Mouse (Mus musculus): ENCODE measurements around the gene Gba. TPM values are rescaled to one million over a fixed set of nuclear protein-coding genes. Genes with fewer than 3 reads are reported as not detected.

The Gba gene
- polyA plus RNA-seq, 1 experiment: 52.5 TPM

- no peaks in the 10 kb centered on the region for H3K79me2 ChIP-seq (ENCODE audit: control insufficient read depth, insufficient read depth)
- no peak overlapping the region for H3K4me2 ChIP-seq (ENCODE audit: low read depth)
- H3K27me3 ChIP-seq (ENCODE audit: control insufficient read depth, insufficient read depth, insufficient read length): no peaks in the 10 kb centered on the region
- H3K4me3 ChIP-seq: no peak overlapping the region
- TF ChIP-seq SRF (IDR thresholded peaks at IDR 0.05; ENCODE audit: control insufficient read depth, insufficient read length, low read depth): no peak
- TF ChIP-seq MAX (IDR thresholded peaks at IDR 0.05; ENCODE audit: low read depth): no peak
- no peak for TF ChIP-seq TCF12 (IDR thresholded peaks at IDR 0.05; ENCODE audit: insufficient read depth, poor library complexity, severe bottlenecking)
- no peak for TF ChIP-seq TCF3 (IDR thresholded peaks at IDR 0.05; ENCODE audit: insufficient read length, low read depth)
- no peak for TF ChIP-seq POLR2AphosphoS2 (IDR thresholded peaks at IDR 0.05; ENCODE audit: insufficient read length, low read depth)
- TF ChIP-seq CEBPB (IDR thresholded peaks at IDR 0.05; ENCODE audit: insufficient read depth, poor library complexity, severe bottlenecking): no peak
- no peak for TF ChIP-seq MYOD1 (IDR thresholded peaks at IDR 0.05; ENCODE audit: control insufficient read depth in 1 of 3, insufficient read length in 2 of 3, low read depth in 2 of 3)
- TF ChIP-seq USF1 (IDR thresholded peaks at IDR 0.05; ENCODE audit: low read depth): no peak
- TF ChIP-seq POLR2A (IDR thresholded peaks at IDR 0.05; ENCODE audit: insufficient read length, low read depth): no peak
- no peak for TF ChIP-seq E2F4 (IDR thresholded peaks at IDR 0.05; ENCODE audit: insufficient read depth)
- no peak for TF ChIP-seq REST (IDR thresholded peaks at IDR 0.05; ENCODE audit: insufficient read depth, insufficient read length)
- TF ChIP-seq MYOG (IDR thresholded peaks at IDR 0.05; ENCODE audit: control insufficient read depth in 1 of 3, insufficient read depth in 1 of 3, insufficient read length in 2 of 3, low read depth in 2 of 3): no peak
- no peaks in the 10 kb centered on the region for H3K36me3 ChIP-seq (ENCODE audit: control insufficient read depth, insufficient read depth)
- H3ac ChIP-seq (ENCODE audit: control insufficient read depth, insufficient read length): no peak overlapping the region
Measured at GRCm38 (mm10) chr3:89221167-89221566, 18.4 kb downstream of the Gba start.

GRCm38 (mm10) chr3:89224796-89225195 is 22.1 kb downstream of the Gba start:
- no peaks in the 10 kb centered on the region for H3K36me3 ChIP-seq (ENCODE audit: control insufficient read depth, insufficient read depth)

GRCm38 (mm10) chr3:89225321-89225815 is 22.6 kb downstream of the Gba start:
- TF ChIP-seq SRF (IDR thresholded peaks at IDR 0.05; ENCODE audit: control insufficient read depth, insufficient read length, low read depth): no peak
- no peak for TF ChIP-seq POLR2AphosphoS2 (IDR thresholded peaks at IDR 0.05; ENCODE audit: insufficient read length, low read depth)
- no peak for TF ChIP-seq TCF12 (IDR thresholded peaks at IDR 0.05; ENCODE audit: insufficient read depth, poor library complexity, severe bottlenecking)
- TF ChIP-seq POLR2A (IDR thresholded peaks at IDR 0.05; ENCODE audit: insufficient read length, low read depth): no peak
- no peak for TF ChIP-seq MAX (IDR thresholded peaks at IDR 0.05; ENCODE audit: low read depth)
- Histone ChIP-seq H3K36me3 (ENCODE audit: control insufficient read depth, insufficient read depth) (no peaks in the 10 kb centered on the region), H3ac (ENCODE audit: control insufficient read depth, insufficient read length) (no peak overlapping the region), H3K4me3 (no peak overlapping the region), H3K27me3 (ENCODE audit: control insufficient read depth, insufficient read depth, insufficient read length) (no peaks in the 10 kb centered on the region), H3K79me2 (ENCODE audit: control insufficient read depth, insufficient read depth) (no peaks in the 10 kb centered on the region), H3K4me2 (ENCODE audit: low read depth) (no peak overlapping the region)

More at GRCm38 (mm10) chr3:89224796-89225195, 22.1 kb downstream of the Gba start:
- Histone ChIP-seq H3ac (ENCODE audit: control insufficient read depth, insufficient read length) (no peak overlapping the region), H3K4me2 (ENCODE audit: low read depth) (no peak overlapping the region), H3K79me2 (ENCODE audit: control insufficient read depth, insufficient read depth) (no peaks in the 10 kb centered on the region), H3K27me3 (ENCODE audit: control insufficient read depth, insufficient read depth, insufficient read length) (no peaks in the 10 kb centered on the region), H3K4me3 (no peak overlapping the region)
- TF ChIP-seq POLR2AphosphoS2 (IDR thresholded peaks at IDR 0.05; ENCODE audit: insufficient read length, low read depth) (no peak), REST (IDR thresholded peaks at IDR 0.05; ENCODE audit: insufficient read depth, insufficient read length) (no peak), E2F4 (IDR thresholded peaks at IDR 0.05; ENCODE audit: insufficient read depth) (no peak), CEBPB (IDR thresholded peaks at IDR 0.05; ENCODE audit: insufficient read depth, poor library complexity, severe bottlenecking) (no peak), TCF12 (IDR thresholded peaks at IDR 0.05; ENCODE audit: insufficient read depth, poor library complexity, severe bottlenecking) (no peak), MYOD1 (IDR thresholded peaks at IDR 0.05; ENCODE audit: control insufficient read depth in 1 of 3, insufficient read length in 2 of 3, low read depth in 2 of 3) (no peak), MYOG (IDR thresholded peaks at IDR 0.05; ENCODE audit: control insufficient read depth in 1 of 3, insufficient read depth in 1 of 3, insufficient read length in 2 of 3, low read depth in 2 of 3) (no peak), MAX (IDR thresholded peaks at IDR 0.05; ENCODE audit: low read depth) (no peak), SRF (IDR thresholded peaks at IDR 0.05; ENCODE audit: control insufficient read depth, insufficient read length, low read depth) (no peak), USF1 (IDR thresholded peaks at IDR 0.05; ENCODE audit: low read depth) (no peak), TCF3 (IDR thresholded peaks at IDR 0.05; ENCODE audit: insufficient read length, low read depth) (no peak)

GRCm38 (mm10) chr3:89225918-89226317 is 23.2 kb downstream of the Gba start:
- H3K4me2 ChIP-seq (ENCODE audit: low read depth): no peak overlapping the region
- TF ChIP-seq TCF12 (IDR thresholded peaks at IDR 0.05; ENCODE audit: insufficient read depth, poor library complexity, severe bottlenecking): no peak
- TF ChIP-seq SRF (IDR thresholded peaks at IDR 0.05; ENCODE audit: control insufficient read depth, insufficient read length, low read depth): no peak
- TF ChIP-seq MAX (IDR thresholded peaks at IDR 0.05; ENCODE audit: low read depth): no peak
- TF ChIP-seq REST (IDR thresholded peaks at IDR 0.05; ENCODE audit: insufficient read depth, insufficient read length): no peak
- no peak for TF ChIP-seq USF1 (IDR thresholded peaks at IDR 0.05; ENCODE audit: low read depth)
- no peak for TF ChIP-seq POLR2A (IDR thresholded peaks at IDR 0.05; ENCODE audit: insufficient read length, low read depth)
- no peak for TF ChIP-seq TCF3 (IDR thresholded peaks at IDR 0.05; ENCODE audit: insufficient read length, low read depth)
- no peak for TF ChIP-seq CEBPB (IDR thresholded peaks at IDR 0.05; ENCODE audit: insufficient read depth, poor library complexity, severe bottlenecking)
- TF ChIP-seq MYOD1 (IDR thresholded peaks at IDR 0.05; ENCODE audit: control insufficient read depth in 1 of 3, insufficient read length in 2 of 3, low read depth in 2 of 3): no peak
- no peak overlapping the region for H3K4me3 ChIP-seq
- no peaks in the 10 kb centered on the region for H3K27me3 ChIP-seq (ENCODE audit: control insufficient read depth, insufficient read depth, insufficient read length)
- H3K36me3 ChIP-seq (ENCODE audit: control insufficient read depth, insufficient read depth): no peaks in the 10 kb centered on the region
- H3K79me2 ChIP-seq (ENCODE audit: control insufficient read depth, insufficient read depth): no peaks in the 10 kb centered on the region
- H3ac ChIP-seq (ENCODE audit: control insufficient read depth, insufficient read length): no peak overlapping the region

GRCm38 (mm10) chr3:89226361-89226760 is 23.6 kb downstream of the Gba start:
- Histone ChIP-seq H3ac (ENCODE audit: control insufficient read depth, insufficient read length) (no peak overlapping the region), H3K79me2 (ENCODE audit: control insufficient read depth, insufficient read depth) (no peaks in the 10 kb centered on the region), H3K27me3 (ENCODE audit: control insufficient read depth, insufficient read depth, insufficient read length) (no peaks in the 10 kb centered on the region), H3K36me3 (ENCODE audit: control insufficient read depth, insufficient read depth) (no peaks in the 10 kb centered on the region), H3K4me3 (no peak overlapping the region), H3K4me2 (ENCODE audit: low read depth) (no peak overlapping the region)
- no peak for TF ChIP-seq CEBPB (IDR thresholded peaks at IDR 0.05; ENCODE audit: insufficient read depth, poor library complexity, severe bottlenecking)
- no peak for TF ChIP-seq POLR2AphosphoS2 (IDR thresholded peaks at IDR 0.05; ENCODE audit: insufficient read length, low read depth)
- no peak for TF ChIP-seq E2F4 (IDR thresholded peaks at IDR 0.05; ENCODE audit: insufficient read depth)
- TF ChIP-seq MYOG (IDR thresholded peaks at IDR 0.05; ENCODE audit: control insufficient read depth in 1 of 3, insufficient read depth in 1 of 3, insufficient read length in 2 of 3, low read depth in 2 of 3): no peak

All from myocyte (in vitro differentiated cells).